Mouse (Mus musculus) cerebral cortex, adult 2 months (tissue): ENCODE data around the gene Tmem106c.

ENCODE experiments used
- WGBS: fragments of 180-500 bp; shearing (Covaris S2); methylation state at CpG from one replicate; pipeline ENCODE4 v1.1.7; 2018; 5-methylcytosine and 5-hydroxymethylcytosine counted together

Tmem106c gene

DNA sequence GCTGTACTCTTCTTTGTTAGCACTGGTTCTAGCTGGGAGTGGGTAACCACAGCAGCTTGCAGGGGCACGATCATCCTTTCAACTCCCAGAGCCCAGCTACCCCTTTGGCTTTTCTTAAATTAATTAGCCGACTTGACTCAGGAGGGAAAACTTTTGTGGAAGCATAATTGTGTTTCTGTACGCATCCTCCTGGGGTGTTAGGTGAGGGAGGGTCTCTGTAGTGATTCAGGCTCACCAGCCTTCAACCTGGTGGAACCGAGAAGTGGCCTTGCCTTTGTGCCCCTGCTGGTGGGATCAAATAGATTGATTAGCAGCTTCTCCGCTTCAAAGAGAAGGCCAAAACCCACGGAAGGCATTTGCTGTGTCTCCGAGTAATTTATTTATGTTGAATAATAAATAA is 36.0 kb downstream of the Tmem106c start:
- WGBS: 43% methylated on average over 7 of the region's 7 CpGs

- WGBS: 5% methylated on average over 37 of the region's 37 CpGs
Observed at GRCm38 (mm10) chr15:98001321-98002112, 37.5 kb downstream of the Tmem106c start.

DNA sequence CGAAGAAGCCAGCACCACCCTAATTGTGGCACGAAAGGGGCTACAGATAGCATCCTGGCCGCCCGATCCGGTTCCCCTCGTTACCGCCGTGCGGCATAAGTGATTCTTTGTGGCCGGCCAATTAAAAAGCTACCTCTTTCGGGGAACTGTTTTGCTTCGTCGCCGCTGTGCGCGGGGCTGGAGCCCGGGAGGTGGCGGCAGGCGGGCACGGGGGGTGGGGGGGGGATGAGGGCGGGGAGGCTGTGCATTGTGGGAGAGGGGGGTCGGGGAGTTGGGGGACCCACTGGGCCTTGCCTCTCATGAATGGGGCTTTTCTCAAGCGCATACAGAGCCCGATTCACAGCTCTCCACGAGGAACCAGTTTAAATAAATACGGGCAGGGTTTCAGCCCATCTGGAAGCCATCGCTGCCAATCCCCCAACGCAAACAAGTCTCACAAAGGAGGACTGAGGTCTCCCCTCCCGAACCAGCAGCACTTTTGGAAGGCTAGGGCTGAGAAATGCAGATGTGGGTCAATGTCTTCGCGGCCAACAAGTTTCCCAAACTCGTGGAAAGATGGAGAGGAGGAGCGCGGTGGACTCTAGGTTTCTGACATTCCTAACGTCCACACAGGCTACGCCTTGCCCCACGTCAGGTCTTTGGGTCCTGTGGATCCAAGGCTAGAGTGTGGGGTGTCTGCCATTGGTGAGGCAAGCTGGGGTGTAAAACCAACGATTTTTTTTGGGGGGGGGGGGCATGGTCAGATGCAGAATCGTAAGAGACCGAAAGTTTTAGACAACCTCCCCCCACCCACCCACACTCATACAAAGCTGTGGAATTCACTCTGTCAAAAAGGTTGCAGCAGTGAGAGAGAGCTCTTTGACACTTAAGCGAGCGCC is 38.4 kb downstream of the Tmem106c start:
- 2% methylated on average over 42 of the region's 42 CpGs for WGBS

GRCm38 (mm10) chr15:98002991-98003821 is 39.2 kb downstream of the Tmem106c start:
- WGBS: 5% methylated on average over 42 of the region's 42 CpGs

- WGBS: 2% methylated on average over 59 of the region's 59 CpGs
Observed at GRCm38 (mm10) chr15:98003822-98004739, 40.1 kb downstream of the Tmem106c start, which contains the start of gene Col2a1. Gene Col2a1 (minus strand): TSS chr15:98004695.

DNA sequence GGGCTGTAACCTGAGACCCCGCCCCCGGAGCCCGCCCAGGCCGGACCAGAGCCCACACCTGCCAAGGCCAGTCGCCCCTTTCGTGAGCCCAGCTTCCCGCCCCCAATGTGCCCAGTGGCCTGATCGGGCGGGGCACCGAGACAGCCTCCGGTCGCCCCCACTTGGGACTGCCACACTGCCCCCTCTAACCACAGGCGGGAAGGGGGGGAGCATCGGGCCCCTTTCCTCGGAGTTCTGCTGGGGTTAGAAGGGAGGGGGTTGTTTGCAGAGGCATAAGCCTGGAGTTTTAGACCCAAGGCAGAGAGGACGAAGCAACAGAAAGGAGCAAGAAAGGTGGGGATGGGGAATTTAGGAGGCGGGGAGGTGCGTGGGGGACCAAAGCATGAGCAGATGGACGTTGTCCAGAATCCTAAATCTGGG is 40.8 kb downstream of the Tmem106c start:
- WGBS: 5% methylated on average over 19 of the region's 19 CpGs

GRCm38 (mm10) chr15:98005181-98005580 is 41.2 kb downstream of the Tmem106c start:
- WGBS: 39% methylated on average over 11 of the region's 11 CpGs

DNA sequence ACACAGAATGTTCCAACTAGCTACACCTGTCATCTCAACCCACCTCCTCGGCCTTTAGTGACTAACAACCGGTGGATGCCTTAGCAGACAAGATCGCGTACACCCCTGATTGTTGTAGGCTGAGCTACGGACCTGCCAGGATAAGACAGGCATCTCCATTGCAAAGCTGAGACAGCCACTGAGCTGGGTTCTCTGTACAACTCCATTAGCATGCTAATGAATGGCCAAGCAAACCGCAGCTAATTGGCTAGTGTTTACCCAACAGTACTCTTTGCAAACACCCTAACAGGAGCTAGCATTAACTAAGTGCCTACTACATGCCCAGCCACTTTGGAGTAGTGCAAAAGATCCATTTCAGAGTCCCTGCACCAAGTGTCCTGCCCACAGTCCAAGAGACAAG is 48.8 kb downstream of the Tmem106c start:
- WGBS: 56% methylated on average over 6 of the region's 6 CpGs

DNA sequence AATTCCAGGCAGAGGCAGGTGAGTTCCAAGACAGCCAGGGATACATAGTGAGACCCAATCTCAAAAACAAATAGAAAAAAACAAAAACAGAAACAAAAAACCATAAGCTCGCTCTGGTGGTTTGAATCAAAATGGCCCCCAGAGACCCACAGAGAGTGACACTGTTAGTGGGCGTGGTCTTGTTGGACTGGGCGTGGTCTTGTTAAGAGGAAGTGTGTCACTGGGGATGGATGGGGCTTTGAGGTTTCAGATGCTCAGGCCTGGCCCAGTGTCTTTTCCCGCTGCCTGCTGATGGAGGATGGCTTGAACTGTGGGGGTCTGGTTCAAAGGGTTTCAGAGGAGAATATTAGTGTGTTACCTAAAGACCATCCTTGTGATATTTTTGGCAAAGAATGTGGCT is 53.9 kb downstream of the Tmem106c start:
- 85% methylated on average over 4 of the region's 4 CpGs for WGBS

DNA sequence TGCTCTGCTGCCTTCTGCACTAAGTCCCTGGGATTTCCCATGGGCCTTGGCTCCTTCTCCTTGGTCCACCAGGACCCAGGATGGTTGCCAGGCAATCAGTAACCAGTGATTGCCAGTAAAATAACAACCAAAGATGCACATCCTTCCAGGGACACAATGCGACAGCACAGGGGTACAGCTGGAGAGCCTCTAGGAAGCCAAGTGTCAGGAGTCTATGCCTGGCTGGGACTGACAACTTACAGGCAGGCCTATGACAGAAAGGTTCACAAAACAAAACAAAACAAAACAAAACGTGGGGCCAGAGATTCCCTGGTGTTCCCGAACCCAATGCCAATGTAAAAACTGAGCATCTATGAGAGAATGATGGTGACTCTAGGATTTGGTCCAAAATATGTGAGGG is 55.0 kb downstream of the Tmem106c start:
- 84% methylated on average over 3 of the region's 3 CpGs for WGBS
